Mouse (Mus musculus) cerebellum, postnatal 25 days (tissue): Measurements from ENCODE around the gene Gdf15.

Source experiments
- DNase-seq, 2 experiments: peaks; one replicate each; pipeline ENCODE4 v3.0.0; 2021; ENCODE audit warnings: mixed read lengths in 2 of 2

Gdf15 gene

GRCm38 (mm10) chr8:70632346-70632892, at the start of gene Gdf15:
Gene Gdf15 (minus strand): TSS chr8:70632456.
- no peak for DNase-seq

- no peak for DNase-seq
Measured at GRCm38 (mm10) chr8:70681410-70681809, 49.2 kb upstream of the Gdf15 start.

- DNase-seq: no peak
Measured at GRCm38 (mm10) chr8:70680039-70680438, 47.8 kb upstream of the Gdf15 start.

- DNase-seq: no peak
Measured at GRCm38 (mm10) chr8:70679404-70679803, 47.1 kb upstream of the Gdf15 start.

GRCm38 (mm10) chr8:70678679-70679078, 46.4 kb upstream of the Gdf15 start:
- no peak for DNase-seq

- DNase-seq: no peak
Measured at GRCm38 (mm10) chr8:70677451-70678080, 45.3 kb upstream of the Gdf15 start.

GRCm38 (mm10) chr8:70675336-70675735, 43.1 kb upstream of the Gdf15 start:
- no peak for DNase-seq

GRCm38 (mm10) chr8:70674716-70675115, 42.5 kb upstream of the Gdf15 start:
- peak in 1 of 2 experiments; percentile 33 for DNase-seq

GRCm38 (mm10) chr8:70674109-70674508, 41.9 kb upstream of the Gdf15 start:
- DNase-seq: no peak

- peak; percentile 96 to 100 for DNase-seq
Measured at GRCm38 (mm10) chr8:70673079-70673856, 41.0 kb upstream of the Gdf15 start, which contains the start of gene Lsm4. Gene Lsm4 (plus strand): TSS chr8:70673248.

GRCm38 (mm10) chr8:70672325-70673078, 40.2 kb upstream of the Gdf15 start:
- DNase-seq: no peak

- DNase-seq: no peak
Measured at GRCm38 (mm10) chr8:70671615-70672324, 39.5 kb upstream of the Gdf15 start.

- no peak for DNase-seq
Measured at GRCm38 (mm10) chr8:70667071-70667470, 34.8 kb upstream of the Gdf15 start.

GRCm38 (mm10) chr8:70665599-70665998, 33.3 kb upstream of the Gdf15 start:
- no peak for DNase-seq

- DNase-seq: no peak
Measured at GRCm38 (mm10) chr8:70664631-70665030, 32.4 kb upstream of the Gdf15 start.

GRCm38 (mm10) chr8:70663691-70664090, 31.4 kb upstream of the Gdf15 start:
- DNase-seq: no peak

- DNase-seq: peak in 1 of 2 experiments; percentile 34
Measured at GRCm38 (mm10) chr8:70660273-70660725, 28.0 kb upstream of the Gdf15 start, which contains the start of gene Pgpep1. Gene Pgpep1 (minus strand): TSS chr8:70660388.

GRCm38 (mm10) chr8:70659604-70660272, 27.5 kb upstream of the Gdf15 start:
- peak; percentile 66 to 83 for DNase-seq

GRCm38 (mm10) chr8:70658897-70659603, 26.8 kb upstream of the Gdf15 start:
- no peak for DNase-seq

- no peak for DNase-seq
Measured at GRCm38 (mm10) chr8:70657739-70658138, 25.5 kb upstream of the Gdf15 start.

GRCm38 (mm10) chr8:70657214-70657613, 25.0 kb upstream of the Gdf15 start:
- DNase-seq: no peak
